Mouse (Mus musculus) mesoderm, embryonic 11.5 days (tissue): ENCODE measurements at regions not wholly inside any gene's neighbourhood (a gene's known extent, or its start where the extent isn't known, plus 50 kb on each side); places are given as distances from the start of the nearest gene placed in this dataset.
"Not testable (repeated sequence)": the region's sequence is repeated elsewhere in the genome, so short reads cannot be mapped to it uniquely, and the experiment has no call there.

Experiments used
- DNase-seq: peaks from one replicate; pipeline ENCODE4 v3.0.0-alpha.2; 2012; ENCODE audit warnings: low read depth, low spot score

DNA sequence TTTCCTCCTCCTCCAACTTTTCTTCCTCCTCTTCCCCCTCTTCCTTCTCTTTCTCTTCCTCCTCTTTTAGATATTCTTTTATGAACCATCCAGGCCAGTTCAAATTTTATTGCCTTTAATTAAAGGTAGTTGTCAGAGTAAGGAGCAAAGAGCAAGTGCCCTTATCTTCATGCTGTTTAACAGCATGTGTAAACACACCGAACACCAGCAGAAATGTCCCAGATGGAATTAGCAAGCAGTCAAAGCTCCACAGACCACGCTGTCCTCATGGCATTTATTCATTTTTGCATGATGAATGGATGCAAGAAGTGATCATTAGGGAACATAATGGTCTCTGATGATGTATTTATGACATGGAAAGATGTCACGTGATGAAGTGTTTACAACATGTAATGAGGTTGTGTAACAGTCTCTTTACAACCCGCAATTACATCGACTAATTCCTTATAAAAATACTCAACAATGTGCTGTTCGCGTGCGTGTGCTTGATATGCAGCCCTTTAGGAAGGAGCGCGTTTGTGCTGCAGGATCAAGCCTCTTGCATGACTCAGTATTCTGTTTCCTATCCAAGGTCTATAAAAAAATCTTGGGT lies 187.0 kb downstream of the Bmp2 start:
- DNase-seq: no peak

DNA sequence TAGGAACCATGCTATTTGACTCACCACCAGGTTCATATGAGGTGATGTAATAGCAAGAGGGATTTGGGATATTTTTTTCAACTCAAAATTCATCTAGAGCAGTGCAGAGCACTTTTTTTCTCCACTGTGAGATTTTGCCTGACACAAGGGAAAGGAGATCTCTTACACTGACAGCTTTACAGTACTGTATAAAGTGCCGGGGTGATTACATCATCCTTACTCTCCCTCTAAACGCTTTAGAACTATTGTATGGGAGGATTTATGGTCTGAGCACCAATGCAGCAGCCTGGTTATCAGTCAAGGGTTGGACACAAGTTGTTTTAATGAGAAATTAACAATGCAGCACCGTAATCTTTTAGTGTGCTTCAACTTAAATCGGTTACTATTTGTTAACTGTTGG lies 196.5 kb downstream of the Bmp2 start:
- no peak for DNase-seq

DNA sequence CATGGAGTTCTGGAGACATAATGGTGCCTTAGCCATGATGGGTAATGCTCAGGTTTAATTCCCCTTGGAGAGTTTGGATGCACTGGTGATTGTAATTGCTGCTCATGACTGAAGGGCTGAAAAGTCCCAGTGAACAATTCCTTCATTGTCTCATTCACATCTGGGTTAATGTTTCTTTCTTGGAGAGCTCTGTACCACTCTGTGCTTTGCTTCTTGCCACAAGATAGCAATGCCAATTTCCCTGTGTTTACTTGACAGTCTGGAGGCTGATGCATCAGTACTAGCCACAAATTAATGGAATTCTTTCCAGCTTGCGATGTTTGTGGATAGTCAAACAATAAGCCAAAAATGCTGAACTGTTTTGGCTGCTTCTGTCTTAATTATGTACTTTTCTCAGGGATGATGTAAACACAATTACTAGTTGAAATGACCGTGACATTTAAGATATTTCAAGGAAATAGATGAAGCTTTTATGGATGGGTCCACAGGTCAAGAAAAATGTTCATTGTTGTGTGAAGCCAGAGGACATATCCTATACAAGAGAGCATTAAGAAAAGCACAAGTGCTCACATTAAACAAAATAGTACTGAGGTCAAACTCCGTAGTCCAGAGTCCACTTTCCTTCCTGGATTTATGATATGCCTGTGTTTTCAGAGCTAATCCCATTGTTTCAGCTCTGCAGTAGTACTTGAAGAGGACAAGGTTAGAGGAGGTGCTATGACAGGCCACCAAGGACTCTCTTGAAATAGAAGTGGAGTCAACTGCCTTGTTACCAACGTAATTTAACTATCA lies 198.1 kb downstream of the Bmp2 start:
- DNase-seq: no peak

DNA sequence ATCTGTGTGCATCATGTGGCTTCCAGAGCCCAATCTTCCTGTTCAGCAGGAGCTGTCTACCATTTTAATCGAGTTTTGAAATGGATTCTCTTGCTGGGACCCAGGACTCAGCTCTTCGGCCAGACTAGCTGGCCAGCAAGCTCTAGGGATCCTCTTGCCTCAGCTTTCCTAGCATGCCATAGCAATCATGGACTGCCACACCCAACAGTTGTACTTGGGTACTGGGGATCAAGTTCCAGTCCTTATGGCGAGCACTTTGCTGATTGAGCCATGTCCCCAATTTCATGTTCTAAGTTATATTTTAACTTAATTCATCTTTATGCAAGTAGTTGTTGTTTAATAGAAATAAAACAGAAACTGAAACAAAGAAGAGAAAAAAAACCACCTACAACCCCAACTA lies 202.1 kb downstream of the Bmp2 start:
- no peak for DNase-seq

DNA sequence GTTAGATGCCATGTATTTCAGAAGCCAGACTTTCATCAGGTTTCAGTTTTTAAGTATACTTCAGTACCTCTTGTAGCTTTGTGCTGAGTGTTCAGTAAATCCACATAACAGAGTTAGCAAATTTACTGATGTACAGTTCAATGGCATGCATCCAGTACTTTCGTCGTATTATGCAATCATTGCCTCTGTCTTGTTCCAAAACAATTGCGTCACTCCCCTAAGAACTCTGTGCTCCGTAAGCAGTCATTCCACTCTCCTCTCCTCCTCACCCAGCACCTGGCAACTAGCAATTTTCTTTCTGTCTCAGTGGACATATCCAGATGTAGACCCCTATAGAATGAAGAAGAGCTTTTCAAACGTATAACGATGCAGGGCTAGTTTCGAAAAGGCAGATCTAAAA lies 209.5 kb downstream of the Bmp2 start:
- no peak for DNase-seq

DNA sequence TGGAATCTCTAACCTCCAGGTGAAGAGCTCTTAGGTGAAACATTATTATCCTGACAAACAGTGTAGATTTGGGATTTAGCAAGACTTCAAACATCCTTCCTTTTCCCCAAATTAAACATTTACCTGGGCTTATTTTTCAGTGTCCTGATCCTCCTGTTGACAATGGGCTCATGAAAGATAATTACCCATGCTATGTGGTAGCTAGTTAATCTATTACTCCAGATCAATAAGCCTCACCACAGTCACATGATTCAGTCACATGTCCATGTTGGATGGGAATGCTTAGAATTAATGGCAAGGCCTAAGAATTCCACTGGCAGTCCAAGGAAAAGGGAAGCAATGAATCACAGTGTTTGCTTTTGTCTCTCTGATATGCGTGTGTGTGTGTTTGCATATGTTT lies 216.6 kb downstream of the Bmp2 start:
- DNase-seq: no peak

DNA sequence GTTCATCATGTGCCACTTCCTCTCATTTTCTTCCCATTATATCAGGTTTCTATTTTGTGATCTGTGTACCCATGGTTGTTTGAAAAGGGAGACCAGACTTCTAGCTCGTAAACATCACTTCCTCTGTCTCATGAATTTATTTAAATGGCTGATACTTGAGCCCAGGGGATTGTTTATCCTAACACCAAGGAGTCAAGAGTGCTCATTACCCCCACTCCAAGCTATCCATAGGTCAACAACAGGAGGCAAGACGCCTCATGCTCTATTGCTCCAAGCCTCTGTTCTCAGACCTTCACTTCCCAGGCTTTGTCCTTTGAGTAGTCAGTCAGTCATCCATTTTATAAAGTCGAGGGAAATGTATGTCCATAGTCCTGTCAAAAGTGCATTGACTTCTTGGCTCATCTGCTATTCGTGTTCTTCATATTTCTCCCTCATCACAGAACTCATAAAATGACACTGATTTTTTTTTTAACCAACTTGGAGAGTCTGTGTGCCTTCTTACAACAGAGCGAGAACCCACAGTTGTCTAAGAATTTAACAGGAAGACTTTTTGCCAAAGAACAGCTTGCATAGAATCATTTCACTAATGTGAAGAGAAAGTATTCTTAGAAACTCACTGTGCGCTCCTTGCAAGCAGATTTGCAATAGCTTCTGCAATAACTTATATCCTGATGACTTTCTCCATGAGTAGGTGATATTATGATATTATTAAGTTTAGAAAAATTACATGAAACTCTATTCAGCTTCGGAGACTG lies 231.8 kb downstream of the Bmp2 start:
- DNase-seq: peak; percentile 15

DNA sequence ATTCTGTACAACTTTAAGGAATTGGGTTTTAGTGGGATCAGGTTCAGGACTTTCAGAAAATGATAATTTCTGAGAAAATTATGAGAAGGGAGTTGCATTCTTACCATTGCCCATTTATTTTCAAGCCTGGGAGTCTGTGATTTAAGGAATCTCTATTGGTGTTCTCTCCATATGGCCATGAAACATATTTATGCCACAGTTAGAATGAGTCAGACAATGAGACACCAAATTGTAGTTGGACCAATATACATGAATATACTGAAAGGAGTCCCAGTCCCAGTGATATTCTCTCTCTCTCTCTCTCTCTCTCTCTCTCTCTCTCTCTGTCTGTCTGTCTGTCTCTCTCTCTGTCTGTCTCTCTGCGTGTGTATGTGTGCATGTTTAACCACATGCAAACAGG lies 239.1 kb downstream of the Bmp2 start:
- no peak for DNase-seq

DNA sequence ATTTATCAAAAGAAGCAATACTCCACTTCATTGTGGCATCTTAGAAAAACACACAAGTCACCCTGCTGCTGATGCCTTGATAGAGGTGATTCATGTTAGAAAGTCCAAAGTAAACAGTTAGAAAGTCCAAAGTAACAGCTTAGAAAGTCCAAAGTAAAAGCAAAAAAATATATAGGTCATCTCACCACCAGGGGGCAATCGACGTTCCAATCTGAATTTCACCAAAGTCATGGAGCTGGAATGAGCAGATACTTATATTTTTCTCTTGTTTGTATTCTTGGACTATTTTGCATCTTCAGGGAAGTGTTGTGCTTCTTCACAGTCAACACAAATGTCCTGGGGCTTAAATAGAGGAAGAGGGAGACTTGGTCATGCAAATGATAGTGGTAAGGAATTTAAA lies 241.3 kb downstream of the Bmp2 start:
- no peak for DNase-seq

DNA sequence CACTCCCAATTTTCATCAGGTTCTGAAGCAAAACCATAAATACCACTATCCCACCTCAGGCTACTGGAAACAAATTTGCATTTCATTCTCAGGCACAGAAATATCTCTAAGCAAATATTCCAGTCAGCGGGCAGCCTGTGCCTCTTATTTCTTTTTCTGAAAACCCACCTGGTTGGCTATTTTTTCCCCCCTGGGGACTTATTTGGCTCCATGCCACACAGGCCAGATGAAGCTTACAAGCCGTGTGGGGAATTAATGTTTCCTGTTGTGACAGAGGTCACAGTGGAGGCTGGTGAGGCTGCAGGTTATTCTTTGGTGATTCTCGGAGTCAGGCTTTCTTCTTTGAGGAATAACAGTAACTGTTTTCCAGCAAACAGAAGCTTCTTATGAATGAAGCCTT lies 250.7 kb downstream of the Bmp2 start:
- DNase-seq: peak; percentile 43

DNA sequence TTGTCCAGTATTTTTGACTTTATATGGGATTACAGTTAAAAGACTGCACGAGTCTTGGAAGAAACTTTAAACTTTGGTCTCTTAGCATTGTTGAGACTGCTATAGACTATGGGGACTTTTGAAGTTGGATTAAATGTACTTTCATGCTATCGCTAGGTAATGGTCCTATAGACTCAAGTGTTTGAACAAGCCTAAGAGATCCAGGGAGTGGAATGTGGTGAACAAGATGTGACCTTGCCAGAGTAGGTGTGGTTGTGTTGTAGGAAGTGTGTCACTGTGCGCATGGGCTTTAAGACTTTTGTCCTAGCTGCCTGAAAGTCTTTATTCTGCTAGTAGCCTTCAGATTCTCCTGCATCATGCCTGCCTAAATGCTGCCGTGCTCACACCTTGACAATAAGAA lies 269.5 kb downstream of the Bmp2 start:
- DNase-seq: no peak

DNA sequence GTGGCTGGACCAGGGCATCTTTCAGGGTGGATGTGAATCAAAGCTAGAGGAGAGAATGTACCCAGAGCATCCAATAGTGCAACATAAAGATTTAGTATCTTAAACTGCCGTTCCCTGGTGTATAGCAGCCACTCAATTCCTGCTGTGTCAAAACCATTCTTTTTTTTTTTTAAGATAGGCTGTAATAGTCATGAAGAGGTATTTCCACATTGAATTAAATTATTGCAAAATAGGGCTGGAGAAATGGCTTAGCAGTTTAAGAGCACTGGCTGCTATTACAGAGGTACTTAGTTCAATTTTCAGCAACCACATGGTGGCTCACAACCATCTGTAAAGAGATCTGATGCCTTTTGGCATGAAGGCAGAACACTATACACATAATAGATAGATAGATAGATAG lies 277.4 kb downstream of the Bmp2 start:
- no peak for DNase-seq

DNA sequence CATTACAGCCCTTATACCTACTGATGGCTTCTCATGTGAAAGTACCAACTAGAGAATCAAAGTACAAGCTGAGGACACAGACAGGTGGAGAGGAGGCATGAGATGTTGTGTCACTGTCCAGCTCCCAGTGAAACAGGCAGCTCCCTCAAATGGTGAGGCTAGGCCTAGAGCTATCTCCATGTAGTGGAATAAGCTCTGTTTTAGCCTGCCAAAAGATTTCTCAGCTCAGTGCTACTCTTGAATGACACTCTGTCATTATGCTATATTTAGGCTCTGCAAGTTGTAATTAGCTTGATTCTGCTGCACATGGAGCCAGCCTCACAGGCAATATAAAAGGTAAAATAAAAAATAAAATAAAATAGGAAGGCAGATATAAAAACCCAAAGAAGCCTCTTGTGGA lies 298.5 kb downstream of the Bmp2 start:
- no peak for DNase-seq

DNA sequence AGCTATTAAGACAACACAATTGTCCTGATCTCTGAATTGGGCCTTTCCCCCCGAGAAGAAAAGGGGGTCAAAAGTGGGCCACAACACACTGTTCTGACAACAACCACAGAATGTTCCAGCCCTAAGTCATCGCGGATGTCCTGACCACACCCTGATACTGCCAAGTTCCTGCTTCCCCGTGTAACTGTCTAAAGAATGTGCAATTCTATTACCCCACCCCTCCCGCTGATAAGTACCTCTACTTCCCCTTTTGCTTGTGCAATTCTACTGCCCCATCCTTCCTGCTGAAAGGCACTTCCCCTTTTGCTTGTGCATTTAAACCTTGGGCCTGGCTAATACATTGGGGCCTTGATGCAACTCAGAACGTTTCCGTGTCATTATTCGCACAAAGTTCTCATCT lies 323.0 kb downstream of the Bmp2 start:
- not testable (repeated sequence) for DNase-seq

DNA sequence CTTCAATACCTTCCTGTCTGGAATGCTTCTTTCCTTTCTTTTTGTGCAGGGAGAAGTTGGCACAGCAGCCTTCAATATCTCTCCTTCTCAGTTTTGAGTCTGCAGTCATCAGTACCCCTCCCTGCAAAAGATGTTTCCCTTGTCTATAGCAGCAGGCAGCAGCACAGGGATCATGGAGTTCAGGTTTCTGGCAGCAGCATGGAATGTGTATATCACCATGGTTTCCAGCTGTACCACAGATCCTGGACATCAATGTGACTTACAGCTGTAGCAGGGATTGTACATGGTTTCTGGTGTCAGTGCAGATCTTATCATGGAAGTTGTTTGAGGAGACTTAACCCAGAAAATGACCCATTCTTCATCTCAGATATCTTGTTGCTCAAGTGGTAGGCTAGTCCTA lies 331.7 kb downstream of the Bmp2 start:
- peak; percentile 17 for DNase-seq

DNA sequence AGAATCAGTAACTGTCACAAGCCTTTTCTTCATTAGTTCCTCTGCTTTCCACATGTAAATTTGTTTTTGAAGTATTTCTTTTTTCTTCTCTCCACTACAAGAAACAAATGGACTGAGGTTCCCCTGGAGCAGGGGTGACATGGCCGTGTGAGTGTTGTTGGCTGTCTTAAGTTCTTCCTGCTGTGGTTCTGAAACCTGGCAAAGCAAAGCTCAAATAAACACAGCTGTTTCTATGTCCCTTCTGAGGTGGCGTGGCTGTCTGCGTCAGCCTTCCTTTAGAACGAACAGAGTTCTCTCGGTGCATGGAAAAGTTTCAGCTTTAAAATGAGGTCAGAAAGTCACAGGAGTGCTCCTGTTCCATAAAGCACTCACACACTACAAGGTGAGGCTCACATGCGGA lies 354.3 kb downstream of the Bmp2 start:
- no peak for DNase-seq
